8 mouse cellular contexts compared by ENCODE assay signal in the genomic region with DNA sequence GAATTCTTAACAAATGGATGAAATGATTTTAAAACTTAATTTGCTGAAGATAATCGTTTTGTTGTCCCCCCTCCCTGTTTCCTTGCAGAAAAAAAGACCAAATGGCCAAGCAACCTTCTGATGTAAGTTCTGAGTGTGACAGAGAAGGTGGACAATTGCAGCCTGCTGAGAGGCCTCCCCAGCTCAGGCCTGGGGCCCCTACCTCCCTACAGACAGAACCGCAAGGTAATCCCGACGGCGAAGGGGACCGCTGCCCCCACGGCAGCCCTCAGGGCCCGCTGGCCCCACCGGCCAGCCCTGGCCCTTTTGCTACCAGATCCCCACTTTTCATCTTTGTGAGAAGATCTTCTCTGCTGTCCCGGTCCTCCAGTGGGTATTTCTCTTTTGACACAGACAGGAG. TPM values are rescaled to one million over a fixed set of nuclear protein-coding genes. Genes with fewer than 3 reads are reported as not detected.
DNase-seq lines count a peak whose midpoint lies in the region; ATAC-seq and TF ChIP-seq lines count a peak whose summit lies in the region.

No protein-coding gene starts in this region.

- H3K9ac ChIP-seq in heart, embryonic 12.5 days, result peak overlapping the region; percentile 82
- peak overlapping the region; percentile 67 for H3K9ac ChIP-seq in ES-Bruce4 (ENCODE audit: low read depth, poor library complexity, severe bottlenecking)
- H3K9ac ChIP-seq in forebrain, postnatal 0 days, result no peak overlapping the region
- H3K9ac ChIP-seq in liver, embryonic 16.5 days (ENCODE audit: low read depth, low read length), result no peak overlapping the region; the same call in 1 of the 2 replicates

- no peak for ATAC-seq in heart, embryonic 12.5 days (ENCODE audit: insufficient number of reproducible peaks, low FRiP score)
- ATAC-seq in forebrain, postnatal 0 days, result no peak
- ATAC-seq in liver, embryonic 16.5 days (ENCODE audit: low read depth), result no peak
- ATAC-seq in megakaryocyte progenitor cell, adult 5-6 weeks (replicated peaks; ENCODE audit: poor library complexity), result no peak
- ATAC-seq in CD4-positive, CD25-positive, alpha-beta regulatory T cell, adult 4 months, result no peak

- H3K36me3 ChIP-seq in heart, embryonic 12.5 days, result peaks cover 28% of the 10 kb centered on the region
- peaks cover 37% of the 10 kb centered on the region for H3K36me3 ChIP-seq in ES-Bruce4 (ENCODE audit: control insufficient read depth, insufficient read depth, low read length, poor library complexity, severe bottlenecking)
- H3K36me3 ChIP-seq in forebrain, postnatal 0 days (ENCODE audit: insufficient read depth), result no peaks in the 10 kb centered on the region
- peaks cover 10% of the 10 kb centered on the region for H3K36me3 ChIP-seq in liver, embryonic 16.5 days (ENCODE audit: control insufficient read depth, insufficient read depth)

- 30% methylated on average over 10 of the region's 10 CpGs for WGBS in heart, embryonic 12.5 days
- WGBS in forebrain, postnatal 0 days, result 32% methylated on average over 10 of the region's 10 CpGs
- 70% methylated on average over 10 of the region's 10 CpGs for WGBS in liver, embryonic 16.5 days (ENCODE audit: insufficient replicate concordance)

- no peak for DNase-seq in heart, adult 18-20 months
- DNase-seq in forebrain, postnatal 0 days, result no peak
- DNase-seq in adrenal gland, postnatal 36 days, result no peak

- TF ChIP-seq CTCF in ES-Bruce4 (IDR thresholded peaks at IDR 0.05; ENCODE audit: low read depth, low read length), result no peak
- no peak for TF ChIP-seq CTCF in forebrain, postnatal 0 days (IDR thresholded peaks at IDR 0.05; ENCODE audit: low read depth)

- H3K27ac ChIP-seq in heart, embryonic 12.5 days (ENCODE audit: poor library complexity, severe bottlenecking), result 0 out of 2 replicates have a peak overlapping the region, but pooled peaks have one; percentile 29
- no peak overlapping the region for H3K27ac ChIP-seq in ES-Bruce4 (ENCODE audit: insufficient read depth, low read length)
- H3K27ac ChIP-seq in forebrain, postnatal 0 days (ENCODE audit: low read depth, low read length), result no peak overlapping the region
- no peak overlapping the region for H3K27ac ChIP-seq in liver, embryonic 16.5 days (ENCODE audit: low read length)

- no peak for TF ChIP-seq POLR2A in ES-Bruce4 (IDR thresholded peaks at IDR 0.05; ENCODE audit: insufficient read depth, low read length)

- H3K4me3 ChIP-seq in heart, embryonic 12.5 days, result peak overlapping the region; percentile 76
- peak overlapping the region; percentile 25 for H3K4me3 ChIP-seq in ES-Bruce4 (ENCODE audit: low read depth, low read length)
- H3K4me3 ChIP-seq in forebrain, postnatal 0 days (ENCODE audit: low read depth, low read length), result peak overlapping the region; percentile 70; the same call in 1 of the 2 replicates
- H3K4me3 ChIP-seq in liver, embryonic 16.5 days (ENCODE audit: low read depth, low read length), result no peak overlapping the region; the same call in 1 of the 2 replicates

- TF ChIP-seq EP300 in ES-Bruce4 (IDR thresholded peaks at IDR 0.05; ENCODE audit: insufficient read depth, low read depth, low read length), result no peak

- no peaks in the 10 kb centered on the region for H3K9me3 ChIP-seq in heart, embryonic 12.5 days (replicated peaks)
- H3K9me3 ChIP-seq in ES-Bruce4 (replicated peaks; ENCODE audit: control insufficient read depth, insufficient read depth, low read length, poor library complexity, severe bottlenecking), result no peaks in the 10 kb centered on the region
- H3K9me3 ChIP-seq in forebrain, postnatal 0 days (ENCODE audit: low read length), result no peaks in the 10 kb centered on the region
- no peaks in the 10 kb centered on the region for H3K9me3 ChIP-seq in liver, embryonic 16.5 days (replicated peaks; ENCODE audit: control insufficient read depth, low read length)

- peaks cover 23% of the 10 kb centered on the region for H3K4me1 ChIP-seq in heart, embryonic 12.5 days (replicated peaks)
- H3K4me1 ChIP-seq in ES-Bruce4 (ENCODE audit: control insufficient read depth, insufficient read depth, low read length), result peaks cover 5% of the 10 kb centered on the region
- H3K4me1 ChIP-seq in forebrain, postnatal 0 days (ENCODE audit: insufficient read depth), result peaks cover 9% of the 10 kb centered on the region
- peaks cover 21% of the 10 kb centered on the region for H3K4me1 ChIP-seq in liver, embryonic 16.5 days (ENCODE audit: control insufficient read depth, low read depth, low read length)

- H3K27me3 ChIP-seq in heart, embryonic 12.5 days (replicated peaks), result 0 out of 2 replicates have a peak, but pooled peaks cover 7% of the 10 kb centered on the region
- no peaks in the 10 kb centered on the region for H3K27me3 ChIP-seq in ES-Bruce4 (ENCODE audit: control insufficient read depth, insufficient read depth, low read length, poor library complexity, severe bottlenecking)
- peaks cover 20% of the 10 kb centered on the region for H3K27me3 ChIP-seq in forebrain, postnatal 0 days (ENCODE audit: insufficient read depth, low read length)
- peaks cover 27% of the 10 kb centered on the region for H3K27me3 ChIP-seq in liver, embryonic 16.5 days (ENCODE audit: control insufficient read depth, insufficient read depth, low read depth, low read length)

- peak overlapping the region; percentile 98 for H3K4me2 ChIP-seq in heart, embryonic 12.5 days
- H3K4me2 ChIP-seq in forebrain, postnatal 0 days (ENCODE audit: low read depth), result peak overlapping the region; percentile 100
- H3K4me2 ChIP-seq in liver, embryonic 16.5 days (ENCODE audit: low read depth, low read length), result peak overlapping the region; percentile 92

RNA-seq across cellular contexts. Expression of gene Bcl2l11, which starts 2.7 kb away (rescaled TPM):
- 21.6 and 23.3 TPM in 2 replicates for polyA plus RNA-seq in heart, embryonic 12.5 days (2016; fragmentation: Nextera tagmentation; extraction: Ambion mirVana)
- total RNA-seq in heart, adult 18-20 months (2021), result 10 to 100 TPM in 1 of 2 experiments, 1 to 10 TPM in 1; 8.1 to 10.3 TPM
- polyA plus RNA-seq in ES-Bruce4 (2011; ENCODE audit: insufficient read depth, insufficient read length, low read depth, missing spikeins), result 75.5 and 76.1 TPM in 2 replicates
- total RNA-seq in forebrain, postnatal 0 days (2014; rRNA removed), result 5.2 and 11.2 TPM in 2 replicates
- polyA plus RNA-seq in forebrain, postnatal 0 days (2015; fragmentation: Nextera tagmentation; extraction: Ambion mirVana), result 4.9 and 6.7 TPM in 2 replicates
- 5.5 and 6.0 TPM in 2 replicates for polyA plus RNA-seq in liver, embryonic 16.5 days (2015; fragmentation: Nextera tagmentation; extraction: Ambion mirVana)
- total RNA-seq in adrenal gland, postnatal 36 days (2021), result 10 to 100 TPM; 28.0 to 51.3 TPM
- 10.1 and 11.9 TPM in 2 replicates for total RNA-seq in megakaryocyte progenitor cell, adult 5-6 weeks (2015)
- 8.8 and 16.0 TPM in 2 replicates for total RNA-seq in megakaryocyte progenitor cell, adult 5-6 weeks (2017)
- 10 to 100 TPM; 15.3 to 16.9 TPM for polyA plus RNA-seq in CD4-positive, CD25-positive, alpha-beta regulatory T cell, adult 4 months (2017; shearing (Covaris generic))

Comparison
In these comparisons a context has a peak if more than half of its experiments do, and no peak if none do; other contexts are left out.
1. H3K9ac ChIP-seq: peak in heart, embryonic 12.5 days (single experiment) and ES-Bruce4 (single experiment); none in forebrain, postnatal 0 days (single experiment) and liver, embryonic 16.5 days (single experiment).
2. Peak in every context shown above with its lines, with median percentiles within 50 percentile points of each other: H3K4me2 ChIP-seq.